Mouse (Mus musculus): ENCODE measurements at regions not wholly inside any gene's neighbourhood (a gene's known extent, or its start where the extent isn't known, plus 50 kb on each side); places are given as distances from the start of the nearest gene placed in this dataset.

GRCm38 (mm10) chr2:46530686-46531085 lies 1413.5 kb upstream of the Zeb2 start:
- TF ChIP-seq POLR2A (IDR thresholded peaks at IDR 0.05; ENCODE audit: insufficient read depth, low read length) (no peak), CTCF (IDR thresholded peaks at IDR 0.05; ENCODE audit: low read depth, low read length) (no peak)
